Mouse (Mus musculus): ENCODE measurements at regions not wholly inside any gene's neighbourhood (a gene's known extent, or its start where the extent isn't known, plus 50 kb on each side); places are given as distances from the start of the nearest gene placed in this dataset.

DNA sequence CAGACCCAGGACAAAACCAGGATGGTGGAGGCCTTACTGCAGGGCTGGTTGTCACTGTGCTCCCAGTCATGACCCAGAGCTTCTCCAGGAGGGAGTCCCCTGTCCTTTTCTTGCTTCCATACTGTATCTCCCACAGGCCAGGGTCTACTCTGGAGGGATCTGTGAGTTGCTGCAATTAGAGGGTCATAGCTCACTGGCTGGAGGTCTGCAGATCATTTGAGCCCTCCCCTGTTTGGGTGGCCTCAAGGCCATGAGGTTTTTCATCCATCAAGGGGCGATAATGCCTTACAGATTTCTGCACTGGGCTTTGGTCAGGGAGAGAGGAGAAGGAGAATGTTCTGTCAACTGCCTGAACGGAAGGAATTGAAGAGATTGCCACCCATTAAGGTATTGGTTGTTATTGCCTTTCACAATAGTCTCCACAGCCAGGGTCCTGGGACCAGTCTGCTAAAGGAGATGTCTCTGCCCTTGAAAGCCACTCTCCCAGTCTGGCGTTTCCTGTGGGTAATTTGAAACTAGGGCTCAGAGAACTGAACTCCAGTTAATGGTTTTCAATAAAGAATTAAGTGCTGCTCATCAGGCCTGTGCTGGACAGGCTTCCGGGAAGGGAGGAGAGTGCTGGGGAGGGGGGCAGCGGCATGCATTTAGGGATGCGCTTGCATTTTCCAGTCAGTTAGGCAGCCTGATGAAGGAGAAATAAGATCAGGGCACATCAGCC is 147.4 kb downstream of the Dmrta2 start:
- no peak for DNase-seq (ENCODE audit: low spot score)

DNA sequence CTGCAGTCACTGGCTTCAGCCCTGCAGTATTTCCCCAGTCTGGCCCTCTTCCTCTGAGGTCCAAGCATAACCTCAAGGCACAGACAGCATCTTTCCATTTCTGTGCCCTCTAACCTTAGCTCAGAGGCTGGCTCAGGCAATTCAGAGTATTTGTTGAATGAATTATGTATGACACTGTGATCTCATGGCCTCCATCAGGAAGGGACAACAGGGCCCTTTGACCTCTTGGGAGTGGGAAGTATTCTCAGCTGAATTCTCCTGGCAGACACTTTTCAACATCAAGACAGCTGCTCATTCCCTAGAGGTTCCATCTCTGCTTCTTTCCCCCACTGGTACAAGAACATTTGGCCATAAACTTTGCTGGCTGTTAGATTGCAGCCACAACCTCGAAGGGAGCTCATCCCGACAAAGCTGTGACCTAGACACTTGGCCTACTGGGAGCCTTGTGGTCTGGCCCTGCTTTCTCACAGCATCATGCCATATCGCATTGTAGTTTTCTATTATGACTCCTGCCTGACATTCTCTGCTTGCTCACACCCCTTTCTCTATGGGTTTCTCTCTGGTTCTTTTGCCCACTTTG is 150.2 kb downstream of the Dmrta2 start:
- no peak for DNase-seq (ENCODE audit: low spot score)

DNA sequence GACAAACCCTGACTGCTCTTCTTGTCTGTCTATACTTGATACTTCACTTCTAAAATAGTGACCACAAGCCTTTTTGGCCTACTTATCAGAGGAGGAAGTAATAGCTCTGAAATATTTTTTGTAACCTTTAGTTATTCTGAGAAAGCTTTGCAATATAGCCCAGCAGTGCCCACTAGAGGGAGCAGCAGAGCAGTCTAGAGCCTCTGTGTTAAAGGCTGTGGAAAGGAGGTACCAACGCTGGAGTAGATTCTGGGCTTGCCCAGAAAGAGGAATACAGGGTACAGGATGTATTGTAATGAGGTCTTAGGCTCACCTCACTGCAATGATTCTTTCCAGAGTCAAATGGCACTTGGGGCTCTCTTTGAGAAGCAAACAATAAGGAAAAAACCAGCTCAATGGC is 151.1 kb downstream of the Dmrta2 start:
- DNase-seq (ENCODE audit: low spot score), result peak; percentile 81

DNA sequence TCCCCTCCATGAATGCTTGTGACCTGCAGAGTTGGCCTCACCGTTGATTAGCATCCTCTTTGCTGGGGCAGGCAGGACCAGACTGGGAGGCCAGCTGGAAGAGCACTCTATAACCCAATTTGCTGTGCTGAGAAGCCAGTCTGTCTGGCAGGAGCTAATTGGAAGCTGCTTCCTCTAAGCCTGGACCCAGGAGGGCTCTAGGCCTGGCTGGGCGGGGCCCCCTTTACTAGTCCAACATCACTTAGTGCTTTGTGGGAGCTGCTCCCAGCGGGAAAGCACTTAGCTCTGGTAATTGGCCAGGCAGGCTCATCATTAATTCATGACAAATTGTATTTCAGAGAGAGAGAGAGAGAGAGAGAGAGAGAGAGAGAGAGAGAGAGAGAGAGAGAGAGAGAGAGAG is 151.7 kb downstream of the Dmrta2 start:
- no peak for DNase-seq (ENCODE audit: low spot score)

GRCm38 (mm10) chr4:110132061-110132460 is 154.2 kb downstream of the Dmrta2 start:
- DNase-seq (ENCODE audit: low spot score), result no peak

GRCm38 (mm10) chr4:110134036-110134435 is 156.2 kb downstream of the Dmrta2 start:
- DNase-seq (ENCODE audit: low spot score), result no peak

DNA sequence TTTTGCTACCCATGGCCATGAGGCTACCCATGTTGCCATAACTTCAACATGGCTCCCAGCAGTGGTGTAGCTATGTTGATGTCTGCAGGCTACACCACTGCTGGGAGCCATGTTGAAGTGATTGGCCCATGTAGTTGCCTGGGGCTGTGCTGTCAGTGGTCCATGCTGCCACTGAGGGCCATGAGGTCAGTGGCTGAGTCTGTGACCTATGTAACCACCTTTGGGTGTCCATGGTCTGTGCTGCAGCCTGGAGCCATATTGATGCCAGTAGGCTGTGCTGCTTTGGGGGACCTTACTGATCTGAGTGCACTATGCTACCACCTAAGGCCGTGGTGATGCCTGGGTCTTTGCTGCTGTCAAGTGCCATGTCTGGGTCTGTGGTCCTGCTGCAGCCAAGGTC is 167.4 kb downstream of the Dmrta2 start:
- DNase-seq (ENCODE audit: low spot score), result no peak

- DNase-seq (ENCODE audit: low spot score), result no peak
These were observed 174.5 kb downstream of the Dmrta2 start for GRCm38 (mm10) chr4:110152103-110152946.
